Mouse (Mus musculus): ENCODE results near the gene Hlcs. TPM values are rescaled to one million over a fixed set of nuclear protein-coding genes. Genes with fewer than 3 reads are reported as not detected.

Gene Hlcs
- total and polyA plus RNA-seq, 3 experiments: 4.4 to 5.5 (median 5.4) TPM

GRCm38 (mm10) chr16:94150125-94151103 is 163.0 kb downstream of the Hlcs start:
- H3K4me3 ChIP-seq: no peak overlapping the region
- H3K4me1 ChIP-seq (ENCODE audit: control insufficient read depth, insufficient read depth, low read length): no peaks in the 10 kb centered on the region; the same call in 1 of the 2 replicates
- H3K27ac ChIP-seq: no peak overlapping the region
- intact Hi-C loops (cut with DNase I): no loop called here
- H3K79me2 ChIP-seq (replicated peaks; ENCODE audit: control insufficient read depth, insufficient read depth, low read length): no peaks in the 10 kb centered on the region
- H3K36me3 ChIP-seq (ENCODE audit: control insufficient read depth, insufficient read depth, low read length): no peaks in the 10 kb centered on the region
- H3K9ac ChIP-seq (ENCODE audit: low read depth, low read length): no peak overlapping the region
- DNase-seq: no peak
- WGBS: 83% methylated on average over 15 of the region's 15 CpGs
- TF ChIP-seq EP300 (IDR thresholded peaks at IDR 0.05; ENCODE audit: insufficient read depth, low read depth, low read length): no peak
- TF ChIP-seq CTCF (IDR thresholded peaks at IDR 0.05): no peak
- no peak for TF ChIP-seq POLR2A (IDR thresholded peaks at IDR 0.05; ENCODE audit: insufficient read depth, low read depth, low read length)
- no peaks in the 10 kb centered on the region for H3K27me3 ChIP-seq (ENCODE audit: control insufficient read depth, insufficient read depth, low read length)

- Histone ChIP-seq H3K27me3 (ENCODE audit: control insufficient read depth, insufficient read depth, low read length) (no peaks in the 10 kb centered on the region), H3K4me1 (ENCODE audit: control insufficient read depth, insufficient read depth, low read length) (no peaks in the 10 kb centered on the region; the same call in 1 of the 2 replicates), H3K4me3 (no peak overlapping the region), H3K9ac (ENCODE audit: low read depth, low read length) (no peak overlapping the region), H3K36me3 (ENCODE audit: control insufficient read depth, insufficient read depth, low read length) (no peaks in the 10 kb centered on the region), H3K79me2 (replicated peaks; ENCODE audit: control insufficient read depth, insufficient read depth, low read length) (no peaks in the 10 kb centered on the region), H3K27ac (no peak overlapping the region)
- DNase-seq: peak in 1 of 2 experiments; percentile 15
- TF ChIP-seq CTCF (IDR thresholded peaks at IDR 0.05) (no peak), EP300 (IDR thresholded peaks at IDR 0.05; ENCODE audit: insufficient read depth, low read depth, low read length) (no peak), POLR2A (IDR thresholded peaks at IDR 0.05; ENCODE audit: insufficient read depth, low read depth, low read length) (no peak)
- WGBS: 36% methylated on average over 11 of the region's 11 CpGs
- intact Hi-C loops (cut with DNase I): no loop called here
Measured at GRCm38 (mm10) chr16:94148139-94148538, 165.2 kb downstream of the Hlcs start.

- 24% methylated on average over 10 of the region's 10 CpGs for WGBS
- Histone ChIP-seq H3K4me3 (no peak overlapping the region), H3K4me1 (ENCODE audit: control insufficient read depth, insufficient read depth, low read length) (no peaks in the 10 kb centered on the region; the same call in 1 of the 2 replicates), H3K27me3 (ENCODE audit: control insufficient read depth, insufficient read depth, low read length) (no peaks in the 10 kb centered on the region), H3K27ac (no peak overlapping the region), H3K9ac (ENCODE audit: low read depth, low read length) (no peak overlapping the region), H3K79me2 (replicated peaks; ENCODE audit: control insufficient read depth, insufficient read depth, low read length) (no peaks in the 10 kb centered on the region), H3K36me3 (ENCODE audit: control insufficient read depth, insufficient read depth, low read length) (no peaks in the 10 kb centered on the region)
- TF ChIP-seq POLR2A (IDR thresholded peaks at IDR 0.05; ENCODE audit: insufficient read depth, low read depth, low read length): no peak
- no peak for TF ChIP-seq CTCF (IDR thresholded peaks at IDR 0.05)
- no peak for TF ChIP-seq EP300 (IDR thresholded peaks at IDR 0.05; ENCODE audit: insufficient read depth, low read depth, low read length)
- intact Hi-C loops (cut with DNase I): no loop called here
- no peak for DNase-seq
Measured at GRCm38 (mm10) chr16:94143325-94143724, 170.0 kb downstream of the Hlcs start.

GRCm38 (mm10) chr16:94140746-94141145 is 172.6 kb downstream of the Hlcs start:
- no peak for TF ChIP-seq EP300 (IDR thresholded peaks at IDR 0.05; ENCODE audit: insufficient read depth, low read depth, low read length)
- intact Hi-C loops (cut with DNase I): no loop called here
- no peak overlapping the region for H3K4me3 ChIP-seq
- no peaks in the 10 kb centered on the region for H3K27me3 ChIP-seq (ENCODE audit: control insufficient read depth, insufficient read depth, low read length)
- no peaks in the 10 kb centered on the region for H3K36me3 ChIP-seq (ENCODE audit: control insufficient read depth, insufficient read depth, low read length)
- DNase-seq: no peak
- WGBS: 81% methylated on average over 10 of the region's 10 CpGs
- no peaks in the 10 kb centered on the region for H3K4me1 ChIP-seq (ENCODE audit: control insufficient read depth, insufficient read depth, low read length)
- no peak overlapping the region for H3K9ac ChIP-seq (ENCODE audit: low read depth, low read length)
- H3K27ac ChIP-seq: no peak overlapping the region
- H3K79me2 ChIP-seq (replicated peaks; ENCODE audit: control insufficient read depth, insufficient read depth, low read length): no peaks in the 10 kb centered on the region

- no peaks in the 10 kb centered on the region for H3K79me2 ChIP-seq (replicated peaks; ENCODE audit: control insufficient read depth, insufficient read depth, low read length)
- DNase-seq: no peak
- no peak overlapping the region for H3K4me3 ChIP-seq
- intact Hi-C loops (cut with DNase I): no loop called here
- no peak for TF ChIP-seq EP300 (IDR thresholded peaks at IDR 0.05; ENCODE audit: insufficient read depth, low read depth, low read length)
- no peak for TF ChIP-seq POLR2A (IDR thresholded peaks at IDR 0.05; ENCODE audit: insufficient read depth, low read depth, low read length)
- TF ChIP-seq CTCF (IDR thresholded peaks at IDR 0.05): no peak
- H3K36me3 ChIP-seq (ENCODE audit: control insufficient read depth, insufficient read depth, low read length): no peaks in the 10 kb centered on the region
- H3K27me3 ChIP-seq (ENCODE audit: control insufficient read depth, insufficient read depth, low read length): no peaks in the 10 kb centered on the region
- H3K9ac ChIP-seq (ENCODE audit: low read depth, low read length): no peak overlapping the region
- WGBS: 89% methylated on average over 10 of the region's 10 CpGs
- no peak overlapping the region for H3K27ac ChIP-seq
- no peaks in the 10 kb centered on the region for H3K4me1 ChIP-seq (ENCODE audit: control insufficient read depth, insufficient read depth, low read length)
Measured at GRCm38 (mm10) chr16:94134218-94134617, 179.2 kb downstream of the Hlcs start.

- Histone ChIP-seq H3K4me3 (no peak overlapping the region), H3K9ac (ENCODE audit: low read depth, low read length) (no peak overlapping the region), H3K79me2 (replicated peaks; ENCODE audit: control insufficient read depth, insufficient read depth, low read length) (no peaks in the 10 kb centered on the region), H3K36me3 (ENCODE audit: control insufficient read depth, insufficient read depth, low read length) (no peaks in the 10 kb centered on the region), H3K27me3 (ENCODE audit: control insufficient read depth, insufficient read depth, low read length) (peaks cover 3% of the 10 kb centered on the region; the same call in 1 of the 2 replicates), H3K4me1 (ENCODE audit: control insufficient read depth, insufficient read depth, low read length) (no peaks in the 10 kb centered on the region), H3K27ac (no peak overlapping the region)
- WGBS: 88% methylated on average over 2 of the region's 2 CpGs
- intact Hi-C loops (cut with DNase I): no loop called here
- no peak for DNase-seq
- TF ChIP-seq POLR2A (IDR thresholded peaks at IDR 0.05; ENCODE audit: insufficient read depth, low read depth, low read length) (no peak), CTCF (IDR thresholded peaks at IDR 0.05) (no peak), EP300 (IDR thresholded peaks at IDR 0.05; ENCODE audit: insufficient read depth, low read depth, low read length) (no peak)
Measured at GRCm38 (mm10) chr16:94128236-94128835, 185.0 kb downstream of the Hlcs start.

Measured in heart, adult 2 months (tissue).